Mouse (Mus musculus) leukemia stem cell, adult 10-12 weeks (primary cell): Measurements from ENCODE around the gene Gm9639. TPM values are rescaled to one million over a fixed set of nuclear protein-coding genes. Genes with fewer than 3 reads are reported as not detected.

ENCODE experiments used
- polyA plus RNA-seq: library from polyadenylated mRNA; stranded (reverse); fragments of >175 nt; gene quantifications from 2 replicates; pipeline ENCODE4 v1.2.3, GENCODE M21; 2012; ENCODE audit warnings: low replicate concordance

Gm9639 gene
- polyA plus RNA-seq = not detected in 2 replicates

DNA sequence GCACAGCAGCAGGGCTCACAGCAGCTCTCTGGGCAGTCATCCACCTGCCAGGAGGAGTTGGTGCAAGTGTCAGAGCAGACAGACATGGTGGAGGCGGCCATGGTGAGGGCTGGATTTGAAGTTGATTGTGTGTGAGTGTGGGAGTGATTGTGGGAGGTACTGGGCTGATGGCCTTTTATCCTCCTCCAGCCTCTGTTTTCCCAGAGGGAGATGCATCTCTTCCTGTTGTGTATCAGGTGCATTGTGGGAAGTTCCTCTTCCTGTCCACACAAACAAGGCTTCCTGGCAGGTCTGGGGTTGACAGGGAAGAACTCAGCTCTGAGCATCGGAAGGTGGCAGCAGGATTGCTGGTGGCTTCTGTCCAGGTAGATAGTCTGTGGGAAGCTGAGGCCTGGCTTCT is at the start of gene Gm9639:
Gene Gm9639 (minus strand): TSS at position 101 of the 400 bp plus-strand sequence.

DNA sequence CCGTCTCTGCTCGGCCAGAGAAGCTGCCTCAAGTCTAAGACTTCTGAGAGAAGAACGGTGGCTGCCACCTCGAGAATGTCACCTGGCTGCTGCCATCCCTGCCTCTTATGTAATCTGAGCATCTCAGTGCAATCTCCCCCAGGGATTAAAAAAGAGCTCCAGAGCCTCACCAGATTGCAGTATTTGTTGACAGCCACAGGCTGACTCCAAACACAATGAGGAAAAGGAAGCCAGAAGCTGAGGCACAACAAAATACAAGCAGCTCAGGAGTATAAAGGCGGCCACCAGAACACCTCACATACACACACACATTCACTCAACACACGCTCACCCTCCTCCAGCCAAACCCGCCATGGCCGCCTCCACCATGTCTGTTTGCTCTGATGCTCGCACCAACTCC is 40.8 kb upstream of the Gm9639 start, which contains the start of gene Krtap10-10:
Gene Krtap10-10 (plus strand): TSS at position 301 of the 400 bp plus-strand sequence.

DNA sequence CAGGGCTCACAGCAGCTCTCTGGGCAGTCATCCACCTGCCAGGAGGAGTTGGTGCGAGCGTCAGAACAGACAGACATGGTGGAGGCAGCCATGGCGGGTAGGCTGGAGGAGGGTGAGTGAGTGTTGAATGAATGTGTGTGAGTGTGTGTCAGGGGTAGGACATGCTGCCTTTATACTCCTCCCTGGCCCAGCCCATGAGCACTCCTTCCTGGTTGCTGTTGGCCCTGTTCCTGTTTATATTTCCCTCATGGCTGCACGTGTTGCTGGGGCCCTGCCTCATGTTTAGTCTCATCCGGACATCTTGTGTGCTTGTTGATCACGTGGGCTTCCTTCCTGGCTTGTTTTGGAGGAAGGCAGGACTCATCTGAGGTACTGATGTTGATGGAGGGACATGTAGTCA is 32.1 kb upstream of the Gm9639 start, which contains the start of gene Krtap10-4:
Gene Krtap10-4 (minus strand): TSS at position 145 of the 400 bp plus-strand sequence.

GRCm38 (mm10) chr10:77814382-77814781 is 19.5 kb upstream of the Gm9639 start, which contains the start of gene Gm2696:
Gene Gm2696, plus strand, starts transcription at chr10:77814682.

GRCm38 (mm10) chr10:77811743-77812142 is 16.9 kb upstream of the Gm9639 start, which contains the start of gene Gm9507:
Gene Gm9507, minus strand, starts transcription at chr10:77811843.

DNA sequence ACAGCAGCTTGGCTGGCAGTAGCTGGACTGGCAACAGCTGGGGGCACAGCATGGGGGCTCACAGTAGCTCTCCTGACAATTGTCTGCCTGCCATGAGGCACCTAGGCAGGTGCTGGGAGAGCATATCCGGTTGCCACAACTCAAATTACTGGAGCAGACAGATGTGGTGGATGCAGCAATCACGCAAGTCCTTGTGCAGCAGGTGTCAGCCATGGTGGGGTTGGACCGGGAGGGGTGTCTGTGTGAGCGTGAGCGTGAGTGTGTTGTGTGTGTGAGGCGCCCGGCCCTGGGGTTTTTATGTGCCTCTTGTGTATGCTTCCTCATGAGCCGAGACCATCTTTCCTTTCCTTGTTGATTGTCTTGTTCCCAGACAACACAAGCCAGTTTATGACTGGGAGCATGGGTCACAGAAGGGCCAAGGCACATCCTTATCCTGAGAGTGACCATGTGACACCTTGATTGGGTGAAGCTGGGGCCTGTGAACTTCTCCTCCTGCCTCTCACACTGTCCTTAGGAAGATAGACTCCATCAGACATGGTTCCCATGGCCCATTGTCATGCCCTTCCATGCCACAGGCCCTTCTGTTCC is 4.1 kb upstream of the Gm9639 start, which contains the start of gene Gm19668:
Gene Gm19668 (minus strand): TSS at position 213 of the 588 bp plus-strand sequence.

DNA sequence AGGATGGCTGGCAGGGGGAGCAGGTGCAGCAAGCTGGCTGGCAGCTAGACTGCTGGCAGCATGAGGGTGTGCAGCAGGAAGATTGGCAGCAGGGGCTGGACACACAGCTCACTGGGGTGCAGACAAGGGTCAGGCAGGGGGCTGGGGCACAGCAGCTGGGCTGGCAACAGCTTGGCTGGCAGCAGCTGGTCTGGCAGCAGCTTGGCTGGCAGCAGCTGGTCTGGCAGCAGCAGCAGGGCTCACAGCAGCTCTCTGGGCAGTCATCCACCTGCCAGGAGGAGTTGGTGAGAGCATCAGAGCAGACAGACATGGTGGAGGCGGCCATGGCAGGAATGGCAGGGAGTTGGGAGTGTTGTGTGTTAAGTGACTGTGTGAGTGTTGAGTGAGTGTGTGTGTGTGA is 7.0 kb downstream of the Gm9639 start, which contains the start of gene Gm7137:
Gene Gm7137 (minus strand): TSS at position 325 of the 400 bp plus-strand sequence.

DNA sequence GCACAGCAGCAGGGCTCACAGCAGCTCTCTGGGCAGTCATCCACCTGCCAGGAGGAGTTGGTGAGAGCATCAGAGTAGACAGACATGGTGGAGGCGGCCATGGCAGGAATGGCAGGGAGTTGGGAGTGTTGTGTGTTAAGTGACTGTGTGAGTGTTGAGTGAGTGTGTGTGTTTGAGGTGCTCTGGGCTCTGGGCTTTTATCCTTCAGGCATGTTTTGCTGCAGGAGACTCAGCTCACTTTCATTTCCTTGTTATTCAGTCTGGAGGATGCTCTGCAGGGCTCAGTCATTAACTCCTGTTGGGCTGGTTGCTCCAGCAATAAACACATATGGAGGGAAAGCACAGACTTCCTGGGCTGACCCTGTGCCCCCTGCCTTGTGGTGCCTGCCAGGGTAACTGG is 12.4 kb downstream of the Gm9639 start, which contains the start of gene Gm3250:
Gene Gm3250 (minus strand): TSS at position 101 of the 400 bp plus-strand sequence.

GRCm38 (mm10) chr10:77776844-77777243 is 18.0 kb downstream of the Gm9639 start, which contains the start of gene Gm7138:
Gene Gm7138, minus strand, starts transcription at chr10:77776944.

DNA sequence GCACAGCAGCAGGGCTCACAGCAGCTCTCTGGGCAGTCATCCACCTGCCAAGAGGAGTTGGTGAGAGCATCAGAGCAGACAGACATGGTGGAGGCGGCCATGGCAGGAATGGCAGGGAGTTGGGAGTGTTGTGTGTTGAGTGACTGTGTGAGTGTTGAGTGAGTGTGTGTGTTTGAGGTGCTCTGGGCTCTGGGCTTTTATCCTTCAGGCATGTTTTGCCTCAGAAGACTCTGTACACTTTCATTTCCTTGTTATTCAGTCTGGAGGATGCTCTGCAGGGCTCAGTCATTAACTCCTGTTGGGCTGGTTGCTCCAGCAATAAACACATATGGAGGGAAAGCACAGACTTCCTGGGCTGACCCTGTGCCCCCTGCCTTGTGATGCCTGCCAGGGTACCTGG is 23.7 kb downstream of the Gm9639 start, which contains the start of gene Gm3238:
Gene Gm3238 (minus strand): TSS at position 101 of the 400 bp plus-strand sequence.

GRCm38 (mm10) chr10:77759582-77759981 is 35.3 kb downstream of the Gm9639 start, which contains the start of gene Gm3233:
Gene Gm3233, minus strand, starts transcription at chr10:77759682.

GRCm38 (mm10) chr10:77751254-77751653 is 43.6 kb downstream of the Gm9639 start, which contains the start of gene Gm9736:
Gene Gm9736, minus strand, starts transcription at chr10:77751354.

Other genes starting within 250 kb of the Gm9639 start
- gene Pttg1ip, start 213.4 kb downstream of the Gm9639 start, polyA plus RNA-seq = 22.2 and 37.6 TPM in 2 replicates
- 36.3 and 57.5 TPM in 2 replicates for gene Sumo3, start 189.0 kb downstream of the Gm9639 start, polyA plus RNA-seq
- not detected in 2 replicates for gene Gm49325, start 188.9 kb downstream of the Gm9639 start, polyA plus RNA-seq
- gene Ube2g2, start 172.8 kb downstream of the Gm9639 start, polyA plus RNA-seq = 15.4 and 47.2 TPM in 2 replicates
- 0.10 and 0.16 TPM in 2 replicates for gene Tspear, start 108.5 kb downstream of the Gm9639 start, polyA plus RNA-seq
- not detected in 2 replicates for gene Gm19402, start 104.3 kb downstream of the Gm9639 start, polyA plus RNA-seq
- not detected in 2 replicates for gene Gm9508, start 97.8 kb downstream of the Gm9639 start, polyA plus RNA-seq
- gene Gm10272, start 88.5 kb downstream of the Gm9639 start, polyA plus RNA-seq = not detected in 2 replicates
- gene Gm10024, start 83.6 kb downstream of the Gm9639 start, polyA plus RNA-seq = not detected in 2 replicates
- not detected in 2 replicates for gene Gm10142, start 79.3 kb downstream of the Gm9639 start, polyA plus RNA-seq
- gene Krtap12-1, start 74.5 kb downstream of the Gm9639 start, polyA plus RNA-seq = not detected in 2 replicates
- not detected in 2 replicates for gene Gm10100, start 68.6 kb downstream of the Gm9639 start, polyA plus RNA-seq
- gene Gm18596, start 52.4 kb downstream of the Gm9639 start, polyA plus RNA-seq = 0.22 TPM in 1 of 2 replicates, not detected in the other
- not detected in 2 replicates for gene Gm9736, start 43.7 kb downstream of the Gm9639 start, polyA plus RNA-seq
- gene Gm3233, start 35.4 kb downstream of the Gm9639 start, polyA plus RNA-seq = not detected in 2 replicates
- 0.28 TPM in 1 of 2 replicates, not detected in the other for gene Gm3238, start 23.8 kb downstream of the Gm9639 start, polyA plus RNA-seq
- gene Gm7138, start 18.1 kb downstream of the Gm9639 start, polyA plus RNA-seq = not detected in 2 replicates
- not detected in 2 replicates for gene Gm3250, start 12.5 kb downstream of the Gm9639 start, polyA plus RNA-seq
- gene Gm7137, start 6.9 kb downstream of the Gm9639 start, polyA plus RNA-seq = not detected in 2 replicates
- gene Gm19668, start 4.1 kb upstream of the Gm9639 start, polyA plus RNA-seq = not detected in 2 replicates
- gene Gm9507, start 16.8 kb upstream of the Gm9639 start, polyA plus RNA-seq = not detected in 2 replicates
- gene Gm2696, start 19.6 kb upstream of the Gm9639 start, polyA plus RNA-seq = not detected in 2 replicates
- not detected in 2 replicates for gene Krtap10-4, start 32.0 kb upstream of the Gm9639 start, polyA plus RNA-seq
- not detected in 2 replicates for gene Krtap10-10, start 40.9 kb upstream of the Gm9639 start, polyA plus RNA-seq
- gene Gm36176, start 51.7 kb upstream of the Gm9639 start, polyA plus RNA-seq = not detected in 2 replicates
- not detected in 2 replicates for gene Gm10318, start 57.8 kb upstream of the Gm9639 start, polyA plus RNA-seq
- not detected in 2 replicates for gene Gm3285, start 66.9 kb upstream of the Gm9639 start, polyA plus RNA-seq
- 0.09 and 0.15 TPM in 2 replicates for gene Lrrc3, start 107.5 kb upstream of the Gm9639 start, polyA plus RNA-seq
- 2.6 and 5.5 TPM in 2 replicates for gene Trpm2, start 175.5 kb upstream of the Gm9639 start, polyA plus RNA-seq
- gene 1810043G02Rik, start 183.4 kb upstream of the Gm9639 start, polyA plus RNA-seq = 16.9 and 22.6 TPM in 2 replicates
- gene Pfkl, start 215.0 kb upstream of the Gm9639 start, polyA plus RNA-seq = 84.1 and 114 TPM in 2 replicates
- gene Dnmt3l, start 246.9 kb upstream of the Gm9639 start, polyA plus RNA-seq = 0.14 TPM in 1 of 2 replicates, not detected in the other
- 1.5 and 1.6 TPM in 2 replicates for gene Aire, start 248.5 kb upstream of the Gm9639 start, polyA plus RNA-seq